Mouse (Mus musculus): ENCODE results near the gene Usp8. TPM values are rescaled to one million over a fixed set of nuclear protein-coding genes. Genes with fewer than 3 reads are reported as not detected.
A peak's percentile ranks its signal among the peaks of the same experiment; 100 is the strongest.

The Usp8 gene
- total and polyA plus RNA-seq, 3 experiments = 24.1 to 41.5 (median 24.2) TPM

DNA sequence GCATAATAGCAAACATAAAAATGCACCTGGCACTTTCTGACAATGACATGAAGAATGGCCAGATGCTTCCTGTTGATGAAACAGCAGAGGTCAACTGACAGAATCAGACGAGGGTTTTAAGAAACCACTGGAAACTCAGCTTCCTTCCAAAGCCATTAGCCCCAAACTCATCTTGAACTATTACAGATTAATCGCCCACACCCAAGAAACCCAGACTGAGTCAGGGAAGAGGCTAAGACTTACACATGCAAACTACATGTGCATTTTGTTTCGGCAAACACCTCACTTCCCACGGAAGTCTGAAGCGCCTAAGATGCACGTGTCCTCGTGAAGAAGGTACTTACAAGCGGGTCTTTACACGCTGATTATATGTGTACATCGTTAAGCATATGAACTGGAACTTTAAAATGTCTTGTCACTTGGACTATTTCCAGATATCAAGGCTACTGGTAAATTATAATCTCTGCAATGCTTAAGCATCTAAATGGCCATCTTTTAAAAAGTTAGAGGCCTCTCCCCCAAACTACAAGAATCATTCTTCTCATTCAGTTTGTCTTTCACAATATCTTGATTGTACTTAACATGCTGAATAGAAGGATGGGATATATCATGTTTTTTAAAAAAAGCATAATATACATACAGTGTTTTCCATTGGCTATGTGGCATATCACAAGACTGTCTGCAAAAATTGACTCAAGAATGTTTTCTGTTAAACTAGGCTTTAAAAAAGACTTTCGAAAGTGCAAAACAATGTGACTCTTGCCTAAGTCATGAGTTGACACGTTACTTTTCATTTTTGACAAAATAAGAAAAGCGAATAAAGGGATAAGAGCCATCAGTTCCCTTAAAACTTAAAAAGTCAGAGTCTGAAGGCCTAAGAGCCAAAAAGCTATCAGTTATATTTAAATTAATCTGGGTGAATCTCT is 33.5 kb upstream of the Usp8 start:
- Histone ChIP-seq H3K36me3 (replicated peaks in 1 of 2; ENCODE audit: control insufficient read depth in 1 of 2, insufficient read depth in 1 of 2, low read length in 1 of 2) (peaks cover 0 to 19% of the 10 kb centered on the region in 2 experiments), H3K9me3 (replicated peaks; ENCODE audit: low read length) (no peaks in the 10 kb centered on the region), H3K79me2 (replicated peaks; ENCODE audit: control insufficient read depth, extremely low read depth, insufficient read depth, poor library complexity, severe bottlenecking) (peaks cover 76% of the 10 kb centered on the region), H3K27ac (ENCODE audit: insufficient read depth, low read depth) (no peak overlapping the region), H3K27me3 (replicated peaks) (no peaks in the 10 kb centered on the region), H3K9ac (ENCODE audit: insufficient read depth, low read depth) (peak overlapping the region; percentile 74), H3K4me1 (ENCODE audit: control insufficient read depth in 1 of 2, insufficient read depth in 2 of 2) (peaks cover 2 to 33% of the 10 kb centered on the region in 2 experiments; a peak in 3 of 4 replicates), H3K4me2 (ENCODE audit: insufficient read depth, low read depth, poor library complexity, severe bottlenecking) (peak overlapping the region; percentile 97), H3K4me3 (replicated peaks in 1 of 3; ENCODE audit: low read depth in 2 of 3, low read length in 2 of 3, poor library complexity in 1 of 3) (peak overlapping the region; percentile 75 to 93 (median 89))
- TF ChIP-seq HCFC1 (IDR thresholded peaks at IDR 0.05; ENCODE audit: low read depth, low read length) (peak; percentile 45; the same call in 1 of the 2 replicates), MAX (IDR thresholded peaks at IDR 0.05; ENCODE audit: low read length) (peak; percentile 97), ZMIZ1 (IDR thresholded peaks at IDR 0.05; ENCODE audit: low read depth, low read length) (0 out of 2 replicates have a peak, but pooled peaks have one; percentile 45), GABPA (IDR thresholded peaks at IDR 0.05; ENCODE audit: insufficient replicate concordance, low read depth, low read length) (no peak), BHLHE40 (IDR thresholded peaks at IDR 0.05; ENCODE audit: low read depth, low read length) (peak; percentile 94), MYC (IDR thresholded peaks at IDR 0.05; ENCODE audit: low read depth, low read length) (peak; percentile 98), CTCF (conservative IDR thresholded peaks at IDR 0.05 in 1 of 2, IDR thresholded peaks at IDR 0.05 in 1 of 2; ENCODE audit: low read depth in 2 of 2, low read length in 2 of 2) (no peak), MXI1 (IDR thresholded peaks at IDR 0.05; ENCODE audit: low read depth, low read length) (peak; percentile 97), EP300 (IDR thresholded peaks at IDR 0.05; ENCODE audit: low read length) (0 out of 2 replicates have a peak, but pooled peaks have one; percentile 44), POLR2A (IDR thresholded peaks at IDR 0.05; ENCODE audit: low read depth, low read length) (peak; percentile 59), E2F4 (IDR thresholded peaks at IDR 0.05; ENCODE audit: insufficient replicate concordance, low read depth, low read length) (0 out of 2 replicates have a peak, but pooled peaks have one; percentile 19), TBP (conservative IDR thresholded peaks at IDR 0.05; ENCODE audit: low read depth, low read length) (0 out of 2 replicates have a peak, but pooled peaks have one; percentile 61), USF1 (IDR thresholded peaks at IDR 0.05; ENCODE audit: low read depth, low read length) (no peak), UBTF (IDR thresholded peaks at IDR 0.05; ENCODE audit: low read depth, low read length) (no peak), SIN3A (IDR thresholded peaks at IDR 0.05; ENCODE audit: low read length) (peak; percentile 73), ELF1 (IDR thresholded peaks at IDR 0.05; ENCODE audit: low read depth, low read length) (peak; percentile 32; the same call in 1 of the 2 replicates), CHD1 (IDR thresholded peaks at IDR 0.05; ENCODE audit: low read depth, low read length) (peak; percentile 76)
- in situ Hi-C loops (cut with MboI; ENCODE audit: low pct_ligation_motif_present, low pct_unique_long_range_greater_than_20kb, low sequenced_read_pairs) (no loop called here), dilution Hi-C loops (cut with MboI; ENCODE audit: extremely low pct_ligation_motif_present, extremely low pct_unique_long_range_greater_than_20kb, low sequenced_read_pairs) (no loop called here)
- peak; percentile 63 for DNase-seq (ENCODE audit: extremely low read depth)

DNA sequence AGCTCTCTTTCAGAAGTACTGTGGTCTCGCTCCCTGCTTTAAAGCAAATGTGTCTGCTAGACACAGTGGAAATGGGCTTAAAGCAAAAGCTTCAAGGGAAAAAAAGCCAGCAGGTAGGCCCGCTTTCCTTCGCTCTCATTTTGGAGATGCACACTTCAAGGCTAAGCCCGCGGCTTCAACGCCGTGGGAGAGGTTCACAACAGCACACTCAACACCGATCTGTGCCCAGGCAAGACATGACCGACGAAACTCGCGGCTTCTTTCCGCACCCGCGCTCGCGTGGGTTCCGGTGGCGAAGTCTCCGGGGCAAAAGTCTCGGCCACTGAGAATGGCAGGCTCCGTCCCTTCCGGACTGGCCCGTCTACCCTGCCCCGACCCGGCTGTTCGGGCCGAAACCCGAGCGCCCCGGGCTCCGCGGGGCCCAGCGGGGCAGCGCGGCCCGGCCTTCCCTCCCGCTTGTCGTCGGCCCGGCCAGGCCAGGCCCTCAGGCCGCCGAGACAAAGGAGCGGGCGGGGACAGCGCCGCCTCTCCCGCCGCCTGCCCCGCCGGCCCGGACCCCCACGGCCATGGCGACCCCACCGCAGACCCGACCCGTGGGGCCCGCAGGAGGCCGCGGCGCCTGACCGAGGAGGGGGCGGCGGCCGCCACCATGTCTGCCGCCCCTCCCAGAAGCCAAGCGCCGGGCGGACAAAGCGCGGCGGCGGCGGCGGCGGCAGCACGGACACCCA is 32.5 kb upstream of the Usp8 start:
- dilution Hi-C loops (cut with MboI; ENCODE audit: extremely low pct_ligation_motif_present, extremely low pct_unique_long_range_greater_than_20kb, low sequenced_read_pairs) = no loop called here
- Histone ChIP-seq H3K4me3 (replicated peaks in 1 of 3; ENCODE audit: low read depth in 2 of 3, low read length in 2 of 3, poor library complexity in 1 of 3) (peak overlapping the region; percentile 75 to 93 (median 89)), H3K36me3 (replicated peaks in 1 of 2; ENCODE audit: control insufficient read depth in 1 of 2, insufficient read depth in 1 of 2, low read length in 1 of 2) (peaks cover 0 to 17% of the 10 kb centered on the region in 2 experiments), H3K9me3 (replicated peaks; ENCODE audit: low read length) (no peaks in the 10 kb centered on the region), H3K4me1 (ENCODE audit: control insufficient read depth in 1 of 2, insufficient read depth in 2 of 2) (peaks cover 2 to 32% of the 10 kb centered on the region in 2 experiments; a peak in 3 of 4 replicates), H3K27me3 (replicated peaks) (no peaks in the 10 kb centered on the region), H3K9ac (ENCODE audit: insufficient read depth, low read depth) (peak overlapping the region; percentile 74), H3K4me2 (ENCODE audit: insufficient read depth, low read depth, poor library complexity, severe bottlenecking) (peak overlapping the region; percentile 67; the same call in 1 of the 2 replicates), H3K79me2 (replicated peaks; ENCODE audit: control insufficient read depth, extremely low read depth, insufficient read depth, poor library complexity, severe bottlenecking) (peaks cover 67% of the 10 kb centered on the region), H3K27ac (ENCODE audit: insufficient read depth, low read depth) (peak overlapping the region; percentile 95)
- DNase-seq (ENCODE audit: extremely low read depth) = peak; percentile 49
- in situ Hi-C loops (cut with MboI; ENCODE audit: low pct_ligation_motif_present, low pct_unique_long_range_greater_than_20kb, low sequenced_read_pairs) = no loop called here
- TF ChIP-seq PAX5 (IDR thresholded peaks at IDR 0.05; ENCODE audit: low read length) = no peak
- TF ChIP-seq ZMIZ1 (IDR thresholded peaks at IDR 0.05; ENCODE audit: low read depth, low read length) = no peak
- TF ChIP-seq RAD21 (IDR thresholded peaks at IDR 0.05; ENCODE audit: low read depth, low read length) = no peak
- TF ChIP-seq NRF1 (IDR thresholded peaks at IDR 0.05; ENCODE audit: low read depth, low read length) = no peak
- no peak for TF ChIP-seq MAFK (IDR thresholded peaks at IDR 0.05; ENCODE audit: insufficient replicate concordance, low read length)
- TF ChIP-seq EP300 (IDR thresholded peaks at IDR 0.05; ENCODE audit: low read length) = no peak
- TF ChIP-seq CTCF (conservative IDR thresholded peaks at IDR 0.05 in 1 of 2, IDR thresholded peaks at IDR 0.05 in 1 of 2; ENCODE audit: low read depth in 2 of 2, low read length in 2 of 2) = no peak
- no peak for TF ChIP-seq ZNF384 (IDR thresholded peaks at IDR 0.05; ENCODE audit: low read depth, low read length)
- TF ChIP-seq SIN3A (IDR thresholded peaks at IDR 0.05; ENCODE audit: low read length) = peak; percentile 18; the same call in 1 of the 2 replicates
- TF ChIP-seq MAZ (IDR thresholded peaks at IDR 0.05; ENCODE audit: low read depth, low read length) = no peak
- no peak for TF ChIP-seq SMC3 (IDR thresholded peaks at IDR 0.05; ENCODE audit: low read depth, low read length)
- TF ChIP-seq POLR2AphosphoS2 (IDR thresholded peaks at IDR 0.05; ENCODE audit: low read depth, low read length) = no peak
- no peak for TF ChIP-seq MEF2A (IDR thresholded peaks at IDR 0.05; ENCODE audit: borderline replicate concordance, low read depth, low read length)
- TF ChIP-seq MXI1 (IDR thresholded peaks at IDR 0.05; ENCODE audit: low read depth, low read length) = peak; percentile 63; the same call in 1 of the 2 replicates
- TF ChIP-seq IRF4 (IDR thresholded peaks at IDR 0.05; ENCODE audit: low read depth, low read length) = no peak
- no peak for TF ChIP-seq USF2 (conservative IDR thresholded peaks at IDR 0.05; ENCODE audit: low read depth, low read length)
- no peak for TF ChIP-seq HCFC1 (IDR thresholded peaks at IDR 0.05; ENCODE audit: low read depth, low read length)

Data from CH12.LX (cell line).